Mouse (Mus musculus) heart, embryonic 16.5 days (tissue): ENCODE results near the gene Fam171a1. TPM values are rescaled to one million over a fixed set of nuclear protein-coding genes. Genes with fewer than 3 reads are reported as not detected.

Experiments
- ATAC-seq: fragments of 200-750 bp; cut with Nextera tagmentation; replicated peaks from 2 replicates; pipeline ENCODE4 v1.8.0; 2017; ENCODE audit warnings: moderate number of reproducible peaks; ENCODE audit not compliant: insufficient read depth, low FRiP score; ENCODE audit errors: extremely low read depth
- H3K27ac ChIP-seq: fragments of 300-500 bp; sonication (generic); 2 replicates; pipeline ENCODE4 v1.5.1; 2014; ENCODE audit warnings: mild to moderate bottlenecking, low read length, control low read depth, moderate library complexity
- H3K27me3 ChIP-seq: fragments of 300-500 bp; sonication (generic); 2 replicates; pipeline ENCODE4 v1.6.1; 2014; ENCODE audit warnings: low read length, mixed read lengths; ENCODE audit not compliant: control insufficient read depth, insufficient read depth
- H3K36me3 ChIP-seq: fragments of 300-500 bp; sonication (generic); 2 replicates; pipeline ENCODE4 v1.6.1; 2014; ENCODE audit not compliant: control insufficient read depth, insufficient read depth
- H3K4me1 ChIP-seq: fragments of 300-500 bp; sonication (generic); 2 replicates; pipeline ENCODE4 v1.6.1; 2014; ENCODE audit warnings: low read length, mixed read lengths; ENCODE audit not compliant: control insufficient read depth, insufficient read depth
- H3K4me2 ChIP-seq: fragments of 300-500 bp; sonication (generic); 2 replicates; pipeline ENCODE4 v1.6.1; 2014; ENCODE audit warnings: low read depth, mild to moderate bottlenecking, control low read depth, low read length
- H3K4me3 ChIP-seq: fragments of 300-500 bp; sonication (generic); 2 replicates; pipeline ENCODE4 v1.5.1; 2014; ENCODE audit warnings: mild to moderate bottlenecking, control low read depth, low read length
- H3K9ac ChIP-seq: fragments of 300-500 bp; sonication (generic); 2 replicates; pipeline ENCODE4 v1.6.1; 2014; ENCODE audit warnings: low read length, control low read depth
- H3K9me3 ChIP-seq: fragments of 300-500 bp; sonication (generic); replicated peaks from 2 replicates; pipeline ENCODE4 v1.6.1; 2016; ENCODE audit warnings: low read length; ENCODE audit not compliant: control insufficient read depth
- WGBS: fragments of 180-500 bp; shearing (Covaris S2); extraction: QIAGEN DNeasy Blood & Tissue Kit; methylation state at CpG from one replicate; pipeline ENCODE4 v1.1.7; 2014; 5-methylcytosine and 5-hydroxymethylcytosine counted together
- polyA plus RNA-seq: library from polyadenylated mRNA; unstranded; fragments of >200 nt; fragmentation: Nextera tagmentation; extraction: Ambion mirVana; gene quantifications from 2 replicates; pipeline ENCODE4 v1.2.1, GENCODE M21; 2015

Fam171a1 gene
- polyA plus RNA-seq, 1 experiment from 2014 or later, result 21.6 TPM

- no peak overlapping the region for H3K9ac ChIP-seq
- H3K27ac ChIP-seq, result no peak overlapping the region
- no peak for ATAC-seq
- 65% methylated on average over 5 of the region's 5 CpGs for WGBS
- H3K4me3 ChIP-seq, result no peak overlapping the region
- H3K4me2 ChIP-seq, result no peak overlapping the region
- no peaks in the 10 kb centered on the region for H3K9me3 ChIP-seq
- H3K27me3 ChIP-seq, result no peaks in the 10 kb centered on the region
- H3K4me1 ChIP-seq, result peaks cover 23% of the 10 kb centered on the region
- H3K36me3 ChIP-seq, result no peaks in the 10 kb centered on the region
Measured at GRCm38 (mm10) chr2:3144291-3144690, 30.3 kb downstream of the Fam171a1 start.

- H3K36me3 ChIP-seq, result no peaks in the 10 kb centered on the region
- no peak overlapping the region for H3K27ac ChIP-seq
- WGBS, result 87% methylated on average over 6 of the region's 6 CpGs
- H3K9ac ChIP-seq, result no peak overlapping the region
- no peaks in the 10 kb centered on the region for H3K9me3 ChIP-seq
- peaks cover 25% of the 10 kb centered on the region for H3K4me1 ChIP-seq
- no peak for ATAC-seq
- H3K4me3 ChIP-seq, result no peak overlapping the region
- no peaks in the 10 kb centered on the region for H3K27me3 ChIP-seq
- H3K4me2 ChIP-seq, result no peak overlapping the region
Measured at GRCm38 (mm10) chr2:3147550-3148157, 33.6 kb downstream of the Fam171a1 start.

GRCm38 (mm10) chr2:3148731-3149130, 34.7 kb downstream of the Fam171a1 start:
- Histone ChIP-seq H3K4me3 (no peak overlapping the region), H3K27ac (no peak overlapping the region), H3K27me3 (no peaks in the 10 kb centered on the region), H3K4me1 (peaks cover 19% of the 10 kb centered on the region), H3K36me3 (no peaks in the 10 kb centered on the region), H3K9me3 (no peaks in the 10 kb centered on the region), H3K4me2 (no peak overlapping the region), H3K9ac (no peak overlapping the region)
- no peak for ATAC-seq
- WGBS, result 82% methylated on average over 8 of the region's 8 CpGs

DNA sequence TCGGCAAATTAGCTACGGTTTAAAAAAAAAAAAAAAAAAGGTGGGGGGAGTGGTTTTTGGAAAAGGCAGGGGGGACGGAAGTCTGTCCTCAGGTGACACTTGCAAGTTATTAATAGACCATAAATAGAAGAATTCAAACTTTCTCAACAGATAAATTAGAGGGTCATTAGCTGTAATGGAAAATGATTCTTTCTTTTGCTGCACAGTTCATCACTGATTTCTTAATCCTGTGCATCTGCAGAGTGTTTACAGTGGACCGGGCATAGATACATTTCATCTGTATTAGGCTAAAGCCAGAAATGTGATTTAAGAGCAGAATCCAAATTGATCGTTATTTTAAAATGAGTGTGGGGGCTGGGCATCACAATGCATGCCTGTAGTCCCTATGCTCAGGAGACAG, 36.3 kb downstream of the Fam171a1 start:
- H3K9me3 ChIP-seq, result no peaks in the 10 kb centered on the region
- H3K4me2 ChIP-seq, result no peak overlapping the region
- no peak overlapping the region for H3K4me3 ChIP-seq
- WGBS, result 79% methylated on average over 5 of the region's 5 CpGs
- H3K4me1 ChIP-seq, result peaks cover 15% of the 10 kb centered on the region
- no peak overlapping the region for H3K9ac ChIP-seq
- no peaks in the 10 kb centered on the region for H3K27me3 ChIP-seq
- H3K36me3 ChIP-seq, result no peaks in the 10 kb centered on the region
- no peak for ATAC-seq
- no peak overlapping the region for H3K27ac ChIP-seq

GRCm38 (mm10) chr2:3151336-3151735, 37.3 kb downstream of the Fam171a1 start:
- Histone ChIP-seq H3K36me3 (no peaks in the 10 kb centered on the region), H3K27me3 (no peaks in the 10 kb centered on the region), H3K4me1 (peaks cover 20% of the 10 kb centered on the region), H3K9me3 (no peaks in the 10 kb centered on the region), H3K4me3 (no peak overlapping the region), H3K4me2 (no peak overlapping the region), H3K9ac (no peak overlapping the region), H3K27ac (no peak overlapping the region)
- WGBS, result 64% methylated on average over 3 of the region's 3 CpGs
- ATAC-seq, result no peak

- Histone ChIP-seq H3K27ac (peak overlapping the region; percentile 18; the same call in 1 of the 2 replicates), H3K9ac (no peak overlapping the region), H3K36me3 (no peaks in the 10 kb centered on the region), H3K4me2 (no peak overlapping the region), H3K9me3 (no peaks in the 10 kb centered on the region), H3K27me3 (no peaks in the 10 kb centered on the region), H3K4me3 (no peak overlapping the region), H3K4me1 (peaks cover 38% of the 10 kb centered on the region)
- 56% methylated on average over 1 of the region's 1 CpGs for WGBS
- ATAC-seq, result no peak
Measured at GRCm38 (mm10) chr2:3154091-3154665, 40.2 kb downstream of the Fam171a1 start.

DNA sequence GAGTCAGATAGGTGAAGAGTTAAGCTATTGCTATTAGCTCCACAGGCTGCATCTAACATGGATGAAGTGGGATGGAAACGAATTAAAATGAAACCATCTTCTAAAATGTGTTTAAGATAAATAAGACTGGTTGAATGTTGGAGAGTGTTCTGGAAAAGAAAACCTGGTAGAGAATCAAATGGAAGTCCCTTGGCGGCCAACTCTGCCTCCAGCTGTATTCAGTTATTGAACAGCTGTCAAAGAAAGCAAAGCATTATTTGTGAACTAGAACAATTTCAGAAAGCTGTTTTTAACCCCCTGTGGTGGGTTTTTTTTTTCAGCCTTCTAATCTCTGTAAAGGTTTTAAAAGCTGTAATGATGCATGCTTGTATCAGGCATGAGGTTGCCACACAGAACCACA, 41.0 kb downstream of the Fam171a1 start:
- Histone ChIP-seq H3K9me3 (no peaks in the 10 kb centered on the region), H3K4me1 (peaks cover 38% of the 10 kb centered on the region), H3K4me3 (no peak overlapping the region), H3K36me3 (no peaks in the 10 kb centered on the region), H3K27ac (peak overlapping the region; percentile 35; the same call in 1 of the 2 replicates), H3K27me3 (no peaks in the 10 kb centered on the region), H3K9ac (no peak overlapping the region), H3K4me2 (no peak overlapping the region)
- WGBS, result 83% methylated on average over 2 of the region's 2 CpGs
- ATAC-seq, result no peak

GRCm38 (mm10) chr2:3157030-3157429, 43.0 kb downstream of the Fam171a1 start:
- H3K27ac ChIP-seq, result no peak overlapping the region

DNA sequence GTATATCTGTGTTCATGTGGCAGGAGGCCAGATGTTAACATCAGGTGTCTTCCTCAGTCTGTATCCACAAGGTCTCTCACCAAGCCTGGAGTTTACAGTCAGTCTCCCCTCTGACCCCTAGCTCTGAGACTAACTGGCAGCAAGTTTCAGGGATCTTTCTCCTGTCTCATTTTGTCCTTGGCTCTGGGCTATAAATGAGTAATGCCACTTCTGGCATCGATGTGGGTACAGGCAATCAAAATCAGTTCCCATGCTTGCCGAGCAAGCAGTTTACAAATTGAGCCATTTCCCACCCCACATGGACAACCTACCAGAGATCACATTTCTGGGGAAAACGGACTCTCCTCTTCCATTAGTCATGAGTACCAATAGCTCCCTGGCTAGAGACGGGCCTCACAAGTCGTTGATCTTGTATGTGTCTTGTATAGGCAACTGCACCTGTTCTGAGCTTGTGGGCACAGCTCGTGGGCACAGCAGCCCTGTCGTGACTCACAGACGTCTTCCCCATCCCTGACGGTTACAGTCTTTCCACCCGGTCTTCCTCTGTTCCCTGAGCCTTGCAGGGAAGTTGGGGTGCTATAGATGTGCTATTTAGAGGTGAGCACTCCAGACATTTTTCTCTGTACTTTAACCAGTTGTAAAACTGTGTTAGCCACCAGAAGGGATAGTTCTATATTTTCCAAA, 43.8 kb downstream of the Fam171a1 start:
- Histone ChIP-seq H3K9me3 (no peaks in the 10 kb centered on the region), H3K4me1 (peaks cover 29% of the 10 kb centered on the region), H3K9ac (no peak overlapping the region), H3K4me3 (no peak overlapping the region), H3K27ac (no peak overlapping the region), H3K36me3 (no peaks in the 10 kb centered on the region), H3K4me2 (no peak overlapping the region), H3K27me3 (no peaks in the 10 kb centered on the region)
- ATAC-seq, result no peak
- WGBS, result 68% methylated on average over 10 of the region's 10 CpGs

More at GRCm38 (mm10) chr2:3157030-3157429, 43.0 kb downstream of the Fam171a1 start:
- no peak overlapping the region for H3K4me2 ChIP-seq
- H3K4me3 ChIP-seq, result no peak overlapping the region
- no peaks in the 10 kb centered on the region for H3K27me3 ChIP-seq
- no peaks in the 10 kb centered on the region for H3K9me3 ChIP-seq
- H3K9ac ChIP-seq, result no peak overlapping the region
- ATAC-seq, result no peak
- H3K4me1 ChIP-seq, result peaks cover 29% of the 10 kb centered on the region
- 76% methylated on average over 3 of the region's 3 CpGs for WGBS
- no peaks in the 10 kb centered on the region for H3K36me3 ChIP-seq
